Mouse (Mus musculus) hindbrain, embryonic 16.5 days (tissue): Measurements from ENCODE around the gene Gja5. TPM values are rescaled to one million over a fixed set of nuclear protein-coding genes. Genes with fewer than 3 reads are reported as not detected.

Source experiments
- ATAC-seq: fragments of 200-750 bp; cut with Nextera tagmentation; 2 replicates; pipeline ENCODE4 v1.8.0; 2017; ENCODE audit warnings: moderate TSS enrichment, moderate library complexity
- H3K27ac ChIP-seq: fragments of 300-500 bp; sonication (generic); 2 replicates; pipeline ENCODE4 v1.5.1; 2014; ENCODE audit warnings: low read depth, mild to moderate bottlenecking, control low read depth, low read length, moderate library complexity
- H3K27me3 ChIP-seq: fragments of 300-500 bp; sonication (generic); replicated peaks from 2 replicates; pipeline ENCODE4 v1.6.1; 2014; ENCODE audit warnings: low read length; ENCODE audit not compliant: control insufficient read depth, insufficient read depth
- H3K36me3 ChIP-seq: fragments of 300-500 bp; sonication (generic); 2 replicates; pipeline ENCODE4 v1.6.1; 2014; ENCODE audit warnings: mild to moderate bottlenecking, low read length, moderate library complexity, mixed read lengths; ENCODE audit not compliant: control insufficient read depth, insufficient read depth
- H3K4me1 ChIP-seq: fragments of 300-500 bp; sonication (generic); 2 replicates; pipeline ENCODE4 v1.6.1; 2014; ENCODE audit warnings: low read depth, low read length; ENCODE audit not compliant: control insufficient read depth, insufficient read depth
- H3K4me2 ChIP-seq: fragments of 300-500 bp; sonication (generic); 2 replicates; pipeline ENCODE4 v1.6.1; 2014; ENCODE audit warnings: mild to moderate bottlenecking, low read length, control low read depth, moderate library complexity
- H3K4me3 ChIP-seq: fragments of 300-500 bp; sonication (generic); 2 replicates; pipeline ENCODE4 v1.5.1; 2014; ENCODE audit warnings: mild to moderate bottlenecking, low read length, control low read depth, moderate library complexity
- H3K9ac ChIP-seq: fragments of 300-500 bp; sonication (generic); 2 replicates; pipeline ENCODE4 v1.6.1; 2014; ENCODE audit warnings: low read depth, mild to moderate bottlenecking, control low read depth, low read length, moderate library complexity
- H3K9me3 ChIP-seq: fragments of 300-500 bp; sonication (generic); 2 replicates; pipeline ENCODE4 v1.6.1; 2014; ENCODE audit warnings: mild to moderate bottlenecking, low read length, moderate library complexity; ENCODE audit not compliant: control insufficient read depth
- WGBS: fragments of 180-500 bp; shearing (Covaris S2); extraction: QIAGEN DNeasy Blood & Tissue Kit; methylation state at CpG from one replicate; pipeline ENCODE4 v1.1.7; 2014; 5-methylcytosine and 5-hydroxymethylcytosine counted together
- polyA plus RNA-seq: library from polyadenylated mRNA; unstranded; fragments of >200 nt; fragmentation: Nextera tagmentation; extraction: Ambion mirVana; gene quantifications from 2 replicates; pipeline ENCODE4 v1.2.1, GENCODE M21; 2015

Gene Gja5
- polyA plus RNA-seq, 1 experiment from 2014 or later, result 2.1 TPM

- H3K4me3 ChIP-seq, result no peak overlapping the region
- ATAC-seq, result no peak; the same call in 1 of the 2 replicates
- no peak overlapping the region; the same call in 1 of the 2 replicates for H3K4me2 ChIP-seq
- no peaks in the 10 kb centered on the region for H3K9me3 ChIP-seq
- WGBS, result 49% methylated on average over 14 of the region's 14 CpGs
- no peaks in the 10 kb centered on the region for H3K4me1 ChIP-seq
- no peaks in the 10 kb centered on the region for H3K27me3 ChIP-seq
- H3K27ac ChIP-seq, result no peak overlapping the region
- no peaks in the 10 kb centered on the region for H3K36me3 ChIP-seq
- no peak overlapping the region for H3K9ac ChIP-seq
These were observed 49.2 kb downstream of the Gja5 start for GRCm38 (mm10) chr3:96953489-96954233.

DNA sequence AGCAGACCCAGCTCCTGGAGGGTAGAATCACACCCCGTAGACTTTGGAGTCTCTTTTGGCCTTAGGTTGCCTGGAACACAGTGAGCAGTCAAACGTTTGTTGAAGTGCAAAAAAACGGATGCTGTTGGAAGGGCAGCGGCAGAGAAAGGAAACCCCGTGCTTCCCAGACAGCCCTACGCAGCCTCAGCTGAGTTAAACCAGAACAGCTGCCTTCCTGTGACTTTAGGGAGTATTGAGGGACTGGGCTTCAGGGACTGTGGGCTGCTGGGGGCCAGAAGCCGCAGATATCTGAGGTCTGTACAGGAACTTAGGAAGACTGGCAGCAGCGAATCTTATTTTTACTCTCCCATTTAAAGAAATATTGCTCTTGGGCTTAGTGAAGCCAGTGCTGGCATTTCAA, 56.1 kb downstream of the Gja5 start:
- no peak overlapping the region for H3K4me2 ChIP-seq
- H3K36me3 ChIP-seq, result no peaks in the 10 kb centered on the region
- H3K4me1 ChIP-seq, result peaks cover 5% of the 10 kb centered on the region; the same call in 1 of the 2 replicates
- 47% methylated on average over 8 of the region's 8 CpGs for WGBS
- no peak overlapping the region for H3K4me3 ChIP-seq
- H3K9ac ChIP-seq, result no peak overlapping the region
- ATAC-seq, result no peak
- no peaks in the 10 kb centered on the region for H3K9me3 ChIP-seq
- no peak overlapping the region for H3K27ac ChIP-seq
- H3K27me3 ChIP-seq, result no peaks in the 10 kb centered on the region

DNA sequence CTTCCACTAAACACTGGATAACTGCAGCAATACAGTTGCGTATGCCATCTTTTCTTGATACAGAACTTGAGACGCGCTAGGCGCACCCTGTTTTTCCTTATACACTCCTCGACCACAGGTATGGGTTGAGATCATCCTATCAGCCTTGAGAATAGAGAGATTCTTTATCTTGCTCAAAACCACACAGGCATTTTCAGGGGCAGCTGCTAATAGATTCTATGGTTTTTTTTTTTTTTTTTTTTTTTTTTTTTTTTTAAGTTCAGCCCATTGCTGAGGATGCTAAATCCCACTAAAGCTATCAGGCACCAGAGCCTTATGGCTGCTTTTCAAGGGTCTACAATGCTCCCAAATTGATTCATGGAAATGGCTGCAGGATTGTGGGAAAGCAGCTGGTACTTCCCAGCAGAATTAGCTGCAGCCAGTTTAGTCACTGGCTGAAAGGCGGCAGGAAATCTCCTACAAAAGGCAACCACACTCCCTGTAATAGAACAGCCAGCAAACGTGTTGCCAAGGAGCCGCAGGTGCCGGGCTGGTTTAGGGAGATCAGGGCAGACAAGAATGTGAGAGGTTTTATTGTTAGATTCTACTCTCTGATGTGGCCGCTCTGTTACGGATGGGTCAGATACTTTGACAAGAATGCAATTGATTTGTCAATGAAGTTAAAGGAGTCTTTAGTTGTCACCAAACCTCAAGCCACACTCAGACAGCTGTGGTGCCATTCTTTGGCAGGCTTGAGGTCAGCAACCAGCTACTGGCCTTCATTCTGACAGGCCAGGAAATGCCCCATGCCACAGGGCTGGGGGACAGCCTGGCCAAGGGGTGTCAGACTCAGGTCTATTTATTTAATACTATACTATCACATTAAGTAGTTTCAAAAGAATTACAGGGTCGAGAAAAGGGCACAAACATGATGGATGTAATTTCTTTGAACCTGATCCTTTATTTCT, 58.9 kb downstream of the Gja5 start:
- Histone ChIP-seq H3K4me3 (no peak overlapping the region), H3K9me3 (no peaks in the 10 kb centered on the region), H3K9ac (no peak overlapping the region), H3K27me3 (no peaks in the 10 kb centered on the region), H3K4me1 (peaks cover 5% of the 10 kb centered on the region; the same call in 1 of the 2 replicates), H3K27ac (no peak overlapping the region), H3K36me3 (no peaks in the 10 kb centered on the region), H3K4me2 (no peak overlapping the region)
- ATAC-seq, result peak; percentile 63
- 49% methylated on average over 12 of the region's 12 CpGs for WGBS

GRCm38 (mm10) chr3:96970986-96971385, 66.5 kb downstream of the Gja5 start:
- Histone ChIP-seq H3K9ac (no peak overlapping the region), H3K36me3 (no peaks in the 10 kb centered on the region), H3K4me3 (no peak overlapping the region), H3K4me1 (no peaks in the 10 kb centered on the region), H3K9me3 (no peaks in the 10 kb centered on the region), H3K4me2 (no peak overlapping the region), H3K27me3 (no peaks in the 10 kb centered on the region), H3K27ac (no peak overlapping the region)
- ATAC-seq, result no peak
- WGBS, result 74% methylated on average over 7 of the region's 7 CpGs

DNA sequence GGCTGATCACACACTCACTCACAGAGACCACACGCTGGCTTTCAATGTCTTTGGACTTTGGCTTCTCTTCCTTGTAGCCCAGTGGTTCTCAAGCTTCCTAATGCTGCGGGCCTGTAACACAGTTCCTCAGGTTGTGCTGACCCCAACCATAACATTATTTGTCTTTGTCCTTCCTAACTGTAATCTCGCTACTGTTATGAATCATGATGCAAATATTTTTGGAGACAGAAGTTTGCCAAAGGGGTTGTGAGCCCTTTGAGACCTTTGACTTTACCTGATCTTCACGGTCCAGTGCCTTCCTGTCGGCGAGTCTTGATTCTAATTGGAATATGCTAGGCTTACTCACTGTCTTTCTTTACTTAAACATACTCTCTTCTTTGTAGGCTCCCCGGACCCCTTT, 70.0 kb downstream of the Gja5 start:
- H3K27me3 ChIP-seq, result no peaks in the 10 kb centered on the region
- WGBS, result 85% methylated on average over 7 of the region's 7 CpGs
- no peaks in the 10 kb centered on the region for H3K4me1 ChIP-seq
- no peak overlapping the region for H3K27ac ChIP-seq
- H3K4me3 ChIP-seq, result no peak overlapping the region
- ATAC-seq, result no peak
- H3K4me2 ChIP-seq, result no peak overlapping the region
- no peak overlapping the region for H3K9ac ChIP-seq
- H3K36me3 ChIP-seq, result no peaks in the 10 kb centered on the region
- no peaks in the 10 kb centered on the region for H3K9me3 ChIP-seq

DNA sequence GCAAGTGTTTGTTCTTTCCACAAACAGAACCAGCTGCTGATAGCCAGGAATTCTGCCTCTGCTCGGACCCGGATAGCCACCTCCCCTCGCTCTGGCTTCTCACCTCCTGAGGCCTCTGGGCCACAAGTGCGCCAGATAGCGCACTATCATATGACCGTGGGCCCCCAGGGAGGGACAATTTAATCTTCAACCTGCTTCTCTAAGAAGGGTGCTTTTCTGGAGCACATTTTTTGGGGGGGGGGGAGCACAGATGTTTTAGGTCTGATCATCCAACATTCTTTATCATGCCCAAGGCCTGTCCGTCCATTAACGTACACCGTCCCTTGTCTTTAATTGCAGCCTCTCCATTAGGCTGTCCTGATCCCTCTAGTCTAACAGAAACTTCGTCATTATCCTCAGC, 71.1 kb downstream of the Gja5 start:
- Histone ChIP-seq H3K27me3 (no peaks in the 10 kb centered on the region), H3K4me3 (no peak overlapping the region), H3K36me3 (no peaks in the 10 kb centered on the region), H3K9ac (no peak overlapping the region), H3K4me2 (no peak overlapping the region), H3K9me3 (no peaks in the 10 kb centered on the region), H3K27ac (no peak overlapping the region), H3K4me1 (no peaks in the 10 kb centered on the region)
- WGBS, result 94% methylated on average over 10 of the region's 10 CpGs
- no peak for ATAC-seq

DNA sequence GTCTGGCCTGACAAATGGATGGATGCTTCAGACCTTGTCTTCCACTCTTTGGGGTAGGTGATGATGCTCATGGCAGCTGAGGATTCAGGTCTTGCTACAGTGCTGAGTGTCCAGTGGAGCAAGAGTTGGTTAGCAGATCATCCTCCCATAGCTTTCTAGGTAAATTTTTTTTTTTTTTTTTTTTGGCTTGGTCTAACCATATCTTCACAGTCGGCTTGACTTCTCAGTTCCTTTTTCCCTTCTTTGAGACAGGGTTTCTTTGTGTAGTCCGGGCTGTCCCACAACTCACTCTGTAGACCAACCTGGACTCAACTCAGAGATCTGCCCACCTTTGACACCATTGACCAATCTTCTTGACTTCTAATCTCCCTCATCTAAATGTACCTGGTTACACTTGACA, 73.0 kb downstream of the Gja5 start:
- WGBS, result 95% methylated on average over 2 of the region's 2 CpGs
- no peak for ATAC-seq
- Histone ChIP-seq H3K4me1 (no peaks in the 10 kb centered on the region), H3K9ac (no peak overlapping the region), H3K4me2 (no peak overlapping the region), H3K27me3 (no peaks in the 10 kb centered on the region), H3K9me3 (no peaks in the 10 kb centered on the region), H3K27ac (no peak overlapping the region; the same call in 1 of the 2 replicates), H3K36me3 (no peaks in the 10 kb centered on the region), H3K4me3 (no peak overlapping the region)

GRCm38 (mm10) chr3:96978469-96978868, 74.0 kb downstream of the Gja5 start:
- Histone ChIP-seq H3K9ac (no peak overlapping the region), H3K4me3 (no peak overlapping the region), H3K9me3 (no peaks in the 10 kb centered on the region), H3K36me3 (no peaks in the 10 kb centered on the region), H3K27me3 (no peaks in the 10 kb centered on the region), H3K4me1 (no peaks in the 10 kb centered on the region), H3K27ac (no peak overlapping the region), H3K4me2 (no peak overlapping the region)
- peak; percentile 73 for ATAC-seq
- 54% methylated on average over 6 of the region's 6 CpGs for whole genome bisulfite sequencing

- H3K27me3 ChIP-seq, result no peaks in the 10 kb centered on the region
- no peak for ATAC-seq
- no peak overlapping the region for H3K4me2 ChIP-seq
- H3K4me1 ChIP-seq, result no peaks in the 10 kb centered on the region
- H3K9me3 ChIP-seq, result no peaks in the 10 kb centered on the region
- no peaks in the 10 kb centered on the region for H3K36me3 ChIP-seq
- no peak overlapping the region for H3K4me3 ChIP-seq
- no peak overlapping the region for H3K27ac ChIP-seq
- H3K9ac ChIP-seq, result no peak overlapping the region
- 87% methylated on average over 3 of the region's 3 CpGs for WGBS
These were observed 74.5 kb downstream of the Gja5 start for GRCm38 (mm10) chr3:96979020-96979419.
